Mouse (Mus musculus): ENCODE measurements around the gene Efcab11. TPM values are rescaled to one million over a fixed set of nuclear protein-coding genes. Genes with fewer than 3 reads are reported as not detected.

Efcab11 gene
- polyA plus RNA-seq, 2 experiments = 2.9 to 6.6 TPM

DNA sequence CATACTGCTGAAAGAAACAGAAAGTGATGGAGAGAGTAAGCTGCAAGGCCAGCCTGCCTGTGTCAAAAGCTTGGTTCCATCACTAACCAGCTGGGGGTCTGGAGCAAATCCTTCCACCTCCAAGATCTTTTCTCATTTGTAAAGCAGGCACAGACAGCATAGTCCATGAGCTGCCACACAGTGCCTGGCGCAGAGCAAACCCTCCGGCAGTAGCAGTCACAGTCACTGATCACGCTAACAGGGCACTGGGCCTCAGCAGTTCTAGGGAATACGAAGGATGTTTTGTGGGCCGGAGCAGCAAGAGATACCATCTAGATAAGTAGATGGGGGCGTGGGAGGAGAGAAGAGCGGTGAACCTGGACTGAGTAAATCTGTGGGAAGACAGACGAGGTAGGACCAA, 39.3 kb downstream of the Efcab11 start:
- WGBS (ENCODE audit: insufficient replicate concordance) = 73% methylated on average over 8 of the region's 8 CpGs
- no peak overlapping the region for H3K9ac ChIP-seq (replicated peaks)
- H3K4me3 ChIP-seq (ENCODE audit: insufficient read depth in 1 of 2, low read depth in 2 of 2, low read length in 2 of 2) = no peak overlapping the region
- no peaks in the 10 kb centered on the region for H3K27me3 ChIP-seq (ENCODE audit: control insufficient read depth, insufficient read depth, low read length)
- H3K4me2 ChIP-seq (ENCODE audit: low read depth) = no peak overlapping the region
- H3K9me3 ChIP-seq (ENCODE audit: control insufficient read depth, low read length) = no peaks in the 10 kb centered on the region
- H3K36me3 ChIP-seq (replicated peaks; ENCODE audit: control insufficient read depth, insufficient read depth, low read depth) = no peaks in the 10 kb centered on the region
- H3K27ac ChIP-seq = no peak overlapping the region
- DNase-seq (ENCODE audit: low read depth in 3 of 3, low spot score in 3 of 3) (no peak), ATAC-seq (ENCODE audit: insufficient read depth) (no peak)
- H3K4me1 ChIP-seq (replicated peaks; ENCODE audit: control insufficient read depth in 2 of 2, insufficient read depth in 2 of 2, low read length in 1 of 2) = no peaks in the 10 kb centered on the region; a peak in 1 of 4 replicates
- no peak for TF ChIP-seq CTCF (IDR thresholded peaks at IDR 0.05; ENCODE audit: low read depth)
- no peak for TF ChIP-seq EP300 (IDR thresholded peaks at IDR 0.05; ENCODE audit: low read depth)

GRCm38 (mm10) chr12:99838703-99839102, 45.5 kb downstream of the Efcab11 start:
- ATAC-seq (ENCODE audit: insufficient read depth) (no peak), DNase-seq (ENCODE audit: low read depth in 3 of 3, low spot score in 3 of 3) (no peak)
- Histone ChIP-seq H3K9me3 (ENCODE audit: control insufficient read depth, low read length) (no peaks in the 10 kb centered on the region), H3K27ac (no peak overlapping the region), H3K4me3 (ENCODE audit: insufficient read depth in 1 of 2, low read depth in 2 of 2, low read length in 2 of 2) (no peak overlapping the region), H3K4me2 (ENCODE audit: low read depth) (no peak overlapping the region), H3K9ac (replicated peaks) (no peak overlapping the region), H3K4me1 (replicated peaks; ENCODE audit: control insufficient read depth in 2 of 2, insufficient read depth in 2 of 2, low read length in 1 of 2) (no peaks in the 10 kb centered on the region; a peak in 1 of 4 replicates), H3K27me3 (ENCODE audit: control insufficient read depth, insufficient read depth, low read length) (no peaks in the 10 kb centered on the region), H3K36me3 (replicated peaks; ENCODE audit: control insufficient read depth, insufficient read depth, low read depth) (no peaks in the 10 kb centered on the region)
- WGBS (ENCODE audit: insufficient replicate concordance) = 82% methylated on average over 14 of the region's 14 CpGs
- TF ChIP-seq CTCF (IDR thresholded peaks at IDR 0.05; ENCODE audit: low read depth) = no peak
- no peak for TF ChIP-seq EP300 (IDR thresholded peaks at IDR 0.05; ENCODE audit: low read depth)

- Histone ChIP-seq H3K27ac (no peak overlapping the region), H3K9me3 (ENCODE audit: control insufficient read depth, low read length) (no peaks in the 10 kb centered on the region), H3K27me3 (ENCODE audit: control insufficient read depth, insufficient read depth, low read length) (no peaks in the 10 kb centered on the region), H3K4me2 (ENCODE audit: low read depth) (no peak overlapping the region), H3K36me3 (replicated peaks; ENCODE audit: control insufficient read depth, insufficient read depth, low read depth) (no peaks in the 10 kb centered on the region), H3K9ac (replicated peaks) (no peak overlapping the region), H3K4me1 (replicated peaks; ENCODE audit: control insufficient read depth in 2 of 2, insufficient read depth in 2 of 2, low read length in 1 of 2) (no peaks in the 10 kb centered on the region; a peak in 1 of 4 replicates), H3K4me3 (ENCODE audit: insufficient read depth in 1 of 2, low read depth in 2 of 2, low read length in 2 of 2) (no peak overlapping the region)
- DNase-seq (ENCODE audit: low read depth in 3 of 3, low spot score in 3 of 3) = no peak
- TF ChIP-seq CTCF (IDR thresholded peaks at IDR 0.05; ENCODE audit: low read depth) (no peak), EP300 (IDR thresholded peaks at IDR 0.05; ENCODE audit: low read depth) (no peak)
- WGBS (ENCODE audit: insufficient replicate concordance) = 74% methylated on average over 11 of the region's 11 CpGs
- no peak for ATAC-seq (ENCODE audit: insufficient read depth)
These were observed 46.1 kb downstream of the Efcab11 start for GRCm38 (mm10) chr12:99838109-99838508.

DNA sequence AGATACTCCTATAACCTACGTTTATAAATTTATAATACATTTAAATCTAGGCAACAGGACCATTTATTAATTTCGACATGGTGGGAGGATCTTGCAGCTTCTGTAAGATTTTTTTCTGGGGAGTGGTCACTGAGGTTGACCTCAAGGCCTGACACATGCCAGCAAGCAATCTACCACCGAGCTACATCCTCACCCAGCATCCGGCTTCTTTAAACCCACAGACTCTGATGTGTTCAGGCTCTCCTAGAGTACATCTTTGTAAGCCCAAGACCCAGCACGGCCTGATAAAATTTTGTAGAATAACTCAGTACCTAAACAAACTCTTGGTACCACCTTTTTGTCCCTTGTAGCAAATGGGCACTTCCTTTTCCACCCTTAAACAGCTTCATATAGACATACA, 46.7 kb downstream of the Efcab11 start:
- Histone ChIP-seq H3K4me1 (replicated peaks; ENCODE audit: control insufficient read depth in 2 of 2, insufficient read depth in 2 of 2, low read length in 1 of 2) (no peaks in the 10 kb centered on the region), H3K27ac (no peak overlapping the region), H3K36me3 (replicated peaks; ENCODE audit: control insufficient read depth, insufficient read depth, low read depth) (no peaks in the 10 kb centered on the region), H3K9me3 (ENCODE audit: control insufficient read depth, low read length) (no peaks in the 10 kb centered on the region), H3K27me3 (ENCODE audit: control insufficient read depth, insufficient read depth, low read length) (no peaks in the 10 kb centered on the region), H3K9ac (replicated peaks) (no peak overlapping the region), H3K4me3 (ENCODE audit: insufficient read depth in 1 of 2, low read depth in 2 of 2, low read length in 2 of 2) (no peak overlapping the region), H3K4me2 (ENCODE audit: low read depth) (no peak overlapping the region)
- no peak for TF ChIP-seq EP300 (IDR thresholded peaks at IDR 0.05; ENCODE audit: low read depth)
- no peak for TF ChIP-seq CTCF (IDR thresholded peaks at IDR 0.05; ENCODE audit: low read depth)
- ATAC-seq (ENCODE audit: insufficient read depth) (no peak), DNase-seq (ENCODE audit: low read depth in 3 of 3, low spot score in 3 of 3) (no peak)
- 59% methylated on average over 5 of the region's 5 CpGs for WGBS (ENCODE audit: insufficient replicate concordance)

GRCm38 (mm10) chr12:99836404-99837131, 47.7 kb downstream of the Efcab11 start:
- Histone ChIP-seq H3K4me1 (replicated peaks; ENCODE audit: control insufficient read depth in 2 of 2, insufficient read depth in 2 of 2, low read length in 1 of 2) (no peaks in the 10 kb centered on the region), H3K9me3 (ENCODE audit: control insufficient read depth, low read length) (no peaks in the 10 kb centered on the region), H3K36me3 (replicated peaks; ENCODE audit: control insufficient read depth, insufficient read depth, low read depth) (no peaks in the 10 kb centered on the region), H3K27me3 (ENCODE audit: control insufficient read depth, insufficient read depth, low read length) (no peaks in the 10 kb centered on the region), H3K4me2 (ENCODE audit: low read depth) (no peak overlapping the region), H3K4me3 (ENCODE audit: insufficient read depth in 1 of 2, low read depth in 2 of 2, low read length in 2 of 2) (no peak overlapping the region), H3K9ac (replicated peaks) (no peak overlapping the region), H3K27ac (no peak overlapping the region)
- ATAC-seq (ENCODE audit: insufficient read depth) (no peak), DNase-seq (ENCODE audit: low read depth in 3 of 3, low spot score in 3 of 3) (peak in 1 of 3 experiments; percentile 12)
- no peak for TF ChIP-seq CTCF (IDR thresholded peaks at IDR 0.05; ENCODE audit: low read depth)
- TF ChIP-seq EP300 (IDR thresholded peaks at IDR 0.05; ENCODE audit: low read depth) = no peak
- WGBS (ENCODE audit: insufficient replicate concordance) = 70% methylated on average over 20 of the region's 20 CpGs
